Mouse (Mus musculus) olfactory bulb, adult 2 months (tissue): ENCODE measurements around the gene Pnpla7. TPM values are rescaled to one million over a fixed set of nuclear protein-coding genes. Genes with fewer than 3 reads are reported as not detected.

ENCODE experiments used
- H3K27ac ChIP-seq: fragments of 200-500 bp; 2 replicates; pipeline ENCODE4 v1.5.1; 2012; ENCODE audit warnings: low read depth, low read length; ENCODE audit not compliant: insufficient read depth
- H3K4me1 ChIP-seq: fragments of 200-500 bp; 2 replicates; pipeline ENCODE4 v1.6.1; 2012; ENCODE audit warnings: low read length; ENCODE audit not compliant: control insufficient read depth, insufficient read depth
- H3K4me3 ChIP-seq: fragments of 200-500 bp; 2 replicates; pipeline ENCODE4 v1.5.1; 2012; ENCODE audit warnings: mild to moderate bottlenecking, low read depth, low read length, moderate library complexity; ENCODE audit not compliant: insufficient read depth
- CTCF ChIP-seq: fragments of 200-500 bp; IDR thresholded peaks from 2 replicates; pipeline ENCODE4 v1.5.1; 2012; ENCODE audit warnings: low read depth, mild to moderate bottlenecking, low read length, moderate library complexity; ENCODE audit not compliant: insufficient read depth
- POLR2A ChIP-seq: fragments of 200-500 bp; IDR thresholded peaks from 2 replicates; pipeline ENCODE4 v1.6.1; 2012; ENCODE audit warnings: mild to moderate bottlenecking, low read depth, low read length, moderate library complexity; ENCODE audit not compliant: insufficient read depth
- WGBS: fragments of 180-500 bp; shearing (Covaris S2); methylation state at CpG from one replicate; pipeline ENCODE4 v1.1.7; 2018; 5-methylcytosine and 5-hydroxymethylcytosine counted together
- polyA plus RNA-seq: library from polyadenylated mRNA; stranded (reverse); fragments of >200 nt; gene quantifications from 2 replicates; pipeline ENCODE4 v1.2.4, GENCODE M21; 2012; ENCODE audit warnings: low replicate concordance; ENCODE audit not compliant: missing spikeins, insufficient read depth, insufficient read length

Pnpla7 gene
- polyA plus RNA-seq, 1 experiment = not detected

DNA sequence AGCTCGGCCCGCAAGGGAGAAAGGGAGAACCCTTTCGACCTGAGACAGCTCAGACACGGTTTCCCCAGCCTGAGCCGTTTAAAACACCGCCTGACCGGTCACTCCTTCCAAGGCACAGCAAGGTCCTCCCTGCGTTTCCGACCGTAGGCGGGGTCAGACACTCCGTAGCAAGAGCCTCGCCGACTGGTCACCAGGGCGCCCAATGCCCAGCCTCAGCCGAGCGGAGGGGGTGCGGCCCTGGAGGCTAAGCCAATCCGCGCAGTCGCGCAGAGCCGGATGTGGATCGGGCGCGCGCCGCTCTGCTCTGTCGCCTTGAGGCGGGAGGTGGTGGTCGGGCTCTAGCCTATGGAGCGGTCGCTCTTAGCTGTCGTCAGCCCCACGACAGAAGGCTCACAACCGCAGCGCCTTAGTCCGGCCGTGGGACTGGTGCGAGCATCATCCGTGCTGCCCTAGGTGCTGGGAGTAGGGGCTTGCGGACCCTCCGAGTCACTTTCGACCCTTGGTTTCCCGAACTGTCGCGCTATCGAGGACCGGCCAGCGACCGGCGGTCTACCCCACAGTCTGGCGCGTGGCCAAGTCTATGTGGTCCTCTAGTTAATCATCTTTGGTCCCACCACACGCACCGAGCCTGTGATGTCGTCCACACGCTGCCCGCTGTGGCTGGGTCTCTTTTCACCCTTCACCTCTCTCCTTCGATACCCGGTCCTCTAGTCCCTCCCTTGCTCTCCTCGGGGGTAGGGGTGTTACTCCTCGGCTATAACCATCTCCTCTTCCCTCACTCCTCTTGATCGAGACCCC is 728 bp upstream of the Pnpla7 start, which contains the start of gene Mrpl41:
Gene Mrpl41 (minus strand): TSS at position 193 of the 798 bp plus-strand sequence.
- WGBS = under 1% methylated on average over 64 of the region's 64 CpGs
- TF ChIP-seq CTCF (no peak), POLR2A (peak; percentile 93)
- peaks cover 3% of the 10 kb centered on the region; the same call in 1 of the 2 replicates for H3K4me1 ChIP-seq
- peak within 1 kb of the TSS; percentile 74 for H3K27ac ChIP-seq
- H3K4me3 ChIP-seq = peak within 1 kb of the TSS; percentile 82

DNA sequence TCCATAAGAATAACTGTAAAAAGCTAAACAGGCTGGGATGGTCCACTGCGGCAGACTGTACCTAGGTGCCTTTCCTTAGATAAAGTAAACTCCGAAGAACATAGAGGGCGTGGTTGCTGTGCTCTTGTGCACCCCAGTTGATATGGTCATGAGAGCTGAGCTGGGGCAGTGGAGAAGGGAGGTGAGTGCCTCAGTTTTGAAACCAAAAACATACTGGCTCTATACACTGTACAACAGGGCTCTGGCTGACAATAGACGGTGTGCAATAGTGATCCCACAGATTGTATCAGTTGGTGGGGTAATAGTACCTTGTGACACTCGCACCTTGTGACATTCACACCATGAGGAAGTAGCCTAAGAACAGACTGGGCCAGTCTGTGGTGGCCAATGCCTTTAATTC is 1.1 kb downstream of the Pnpla7 start:
- H3K27ac ChIP-seq = no peak overlapping the region
- TF ChIP-seq POLR2A (no peak), CTCF (no peak)
- H3K4me3 ChIP-seq = no peak overlapping the region
- WGBS = 95% methylated on average over 5 of the region's 5 CpGs
- peaks cover 3% of the 10 kb centered on the region; the same call in 1 of the 2 replicates for H3K4me1 ChIP-seq

DNA sequence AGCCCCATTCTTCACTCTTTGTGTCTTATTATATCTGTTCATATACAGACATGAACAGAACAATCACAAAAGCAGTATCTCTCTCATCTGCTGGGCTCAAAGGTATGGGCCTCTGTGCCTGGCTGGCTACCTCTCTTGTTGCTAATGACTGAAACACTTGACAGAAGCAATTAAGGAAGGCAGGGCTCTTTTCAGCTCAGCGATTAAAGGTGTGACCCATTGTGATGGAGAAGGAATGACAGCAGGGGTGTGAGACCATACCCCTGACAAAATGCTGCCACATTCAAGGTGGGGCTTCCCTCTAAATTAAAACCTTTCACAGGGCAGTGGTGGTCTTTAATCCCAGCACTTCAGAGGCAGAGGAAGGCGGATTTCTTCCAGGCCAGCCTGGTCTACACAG is 11.9 kb downstream of the Pnpla7 start:
- H3K4me1 ChIP-seq = no peaks in the 10 kb centered on the region
- no peak overlapping the region for H3K4me3 ChIP-seq
- no peak overlapping the region for H3K27ac ChIP-seq
- TF ChIP-seq CTCF (no peak), POLR2A (no peak)
- whole genome bisulfite sequencing = 76% methylated on average over 2 of the region's 2 CpGs

DNA sequence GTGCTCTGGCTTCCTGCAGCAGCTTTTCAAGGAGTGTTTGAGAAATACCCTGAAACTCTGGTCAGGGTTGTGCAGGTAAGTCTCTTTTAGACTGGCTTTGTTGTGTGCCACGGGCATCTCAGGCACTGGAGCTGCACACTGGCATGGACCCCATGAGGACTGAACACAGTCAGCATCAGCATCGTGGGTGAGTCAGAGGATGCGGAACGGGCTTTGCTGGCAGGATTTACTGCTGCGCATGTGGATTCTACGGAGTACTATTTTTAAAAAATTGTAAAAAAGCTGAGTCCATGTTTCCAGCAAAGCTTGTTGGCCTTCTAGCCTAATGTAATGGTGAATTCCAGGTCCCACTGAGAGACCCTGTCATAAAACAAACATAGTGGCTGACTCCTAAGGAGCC is 19.5 kb downstream of the Pnpla7 start:
- no peaks in the 10 kb centered on the region for H3K4me1 ChIP-seq
- H3K4me3 ChIP-seq = no peak overlapping the region
- TF ChIP-seq POLR2A (no peak), CTCF (no peak)
- WGBS = 68% methylated on average over 6 of the region's 6 CpGs
- no peak overlapping the region for H3K27ac ChIP-seq

DNA sequence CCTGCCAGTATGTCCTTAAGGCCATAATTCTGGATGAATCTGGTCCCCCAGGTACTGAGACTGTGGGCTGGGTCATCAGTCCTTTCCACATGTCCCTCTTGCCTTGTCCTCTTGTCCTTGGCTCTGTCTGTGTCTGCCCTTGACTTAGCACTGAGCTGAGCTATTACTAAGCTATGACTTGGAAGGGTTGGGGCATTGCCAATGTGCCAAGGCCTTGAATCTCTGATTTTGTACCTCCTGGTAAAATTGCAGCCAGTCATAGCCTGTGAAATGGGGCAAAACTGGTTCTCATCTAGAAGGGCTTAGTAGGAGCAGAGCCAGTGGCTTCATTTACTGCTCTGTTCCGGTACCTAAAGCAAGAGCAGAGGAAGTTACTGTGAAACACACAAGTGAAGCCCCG is 20.6 kb downstream of the Pnpla7 start:
- 96% methylated on average over 2 of the region's 2 CpGs for WGBS
- no peak for TF ChIP-seq POLR2A
- TF ChIP-seq CTCF = no peak
- Histone ChIP-seq H3K4me3 (no peak overlapping the region), H3K4me1 (no peaks in the 10 kb centered on the region), H3K27ac (no peak overlapping the region)

DNA sequence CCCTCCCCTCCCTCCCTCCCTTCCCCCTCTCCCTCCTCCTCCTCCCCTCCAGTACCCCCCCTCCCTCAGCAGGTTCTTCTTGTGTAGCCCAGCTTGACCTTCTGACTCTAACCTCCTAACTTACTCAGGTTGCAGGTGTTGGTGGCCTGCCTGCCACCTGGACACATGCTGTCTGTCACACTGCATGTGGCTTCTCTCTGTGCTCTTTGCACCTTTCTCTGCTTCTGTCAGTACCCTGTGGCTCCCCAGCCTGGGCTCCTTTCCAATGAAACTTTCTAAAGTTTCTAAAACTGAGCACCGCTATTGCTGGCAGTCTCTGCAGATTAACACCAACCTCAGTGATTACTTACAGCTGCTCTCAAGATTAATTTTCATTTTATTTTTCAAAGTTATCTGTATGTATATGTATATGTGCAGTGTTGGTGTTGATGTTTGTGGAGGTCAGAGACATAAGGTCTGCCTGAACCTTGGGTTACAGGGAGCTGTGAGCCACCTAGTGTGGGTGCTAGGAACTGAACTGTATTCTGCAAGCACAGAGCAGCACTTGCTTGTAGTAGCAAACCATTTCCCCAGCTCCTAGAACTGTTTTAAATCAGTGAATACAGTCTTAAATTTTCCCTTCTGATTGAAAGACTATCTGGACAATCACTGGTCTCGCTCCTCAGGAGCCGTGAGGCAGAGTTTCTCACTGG is 24.9 kb downstream of the Pnpla7 start:
- no peaks in the 10 kb centered on the region for H3K4me1 ChIP-seq
- no peak overlapping the region for H3K4me3 ChIP-seq
- TF ChIP-seq CTCF (no peak), POLR2A (no peak)
- WGBS = 37% methylated on average over 3 of the region's 3 CpGs
- no peak overlapping the region for H3K27ac ChIP-seq

DNA sequence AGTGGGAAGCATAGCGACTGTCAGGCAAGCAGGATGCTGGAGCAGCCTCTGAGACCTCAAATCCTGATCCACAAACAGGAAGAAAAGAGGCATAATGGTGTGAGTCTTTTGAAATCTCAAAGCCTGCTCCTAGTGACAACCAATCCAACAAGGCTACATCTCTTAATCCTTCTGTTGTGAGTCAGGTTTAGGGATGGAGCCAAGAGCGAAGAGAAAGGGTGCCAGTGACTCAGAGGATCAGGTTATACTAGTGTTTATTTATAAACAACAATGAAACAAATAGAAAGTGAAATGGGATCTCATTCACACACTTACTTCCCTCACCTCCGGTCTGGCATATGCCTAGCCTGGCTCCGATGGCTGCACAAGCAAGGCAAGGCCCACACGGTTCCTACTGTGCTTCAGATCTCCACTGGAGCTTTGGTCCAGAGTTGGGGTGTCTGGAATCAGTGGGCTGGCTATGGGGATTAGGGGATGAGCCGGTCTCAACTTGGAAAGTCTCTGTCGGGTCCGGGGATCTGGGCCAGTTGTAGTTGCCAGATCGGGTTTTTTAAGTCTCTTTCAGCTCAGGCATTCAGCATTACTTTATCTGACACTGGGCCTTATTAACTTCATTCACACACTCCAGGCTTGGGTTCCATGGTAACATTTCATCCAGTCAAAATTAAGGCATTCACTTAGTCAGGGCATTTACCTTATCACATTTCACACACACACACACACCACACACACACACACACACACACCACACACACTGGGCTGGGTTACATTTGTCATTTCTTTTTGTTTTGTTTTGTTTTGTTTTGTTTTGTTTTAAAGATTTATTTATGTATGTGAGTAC is 28.3 kb downstream of the Pnpla7 start:
- Histone ChIP-seq H3K27ac (no peak overlapping the region), H3K4me3 (no peak overlapping the region), H3K4me1 (no peaks in the 10 kb centered on the region)
- WGBS = 42% methylated on average over 9 of the region's 9 CpGs
- no peak for TF ChIP-seq POLR2A
- TF ChIP-seq CTCF = no peak

DNA sequence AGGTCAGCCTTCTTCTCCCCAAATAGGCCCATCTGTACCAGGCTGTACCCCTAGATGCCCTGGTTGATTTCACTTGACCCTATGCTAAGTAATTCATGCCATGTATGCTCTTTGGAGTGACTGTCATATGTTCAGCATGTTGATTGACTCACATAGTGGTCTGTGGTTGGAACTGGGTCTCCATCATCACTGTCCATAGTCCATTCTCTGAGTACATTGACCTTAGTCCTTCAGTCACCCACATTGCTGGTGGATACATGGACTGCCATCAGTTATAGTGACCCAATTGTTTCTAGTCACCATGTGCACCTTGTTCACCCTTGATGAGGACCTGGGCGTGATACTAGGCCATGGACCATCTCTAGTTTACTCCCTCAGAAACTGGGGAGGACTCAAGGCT is 30.9 kb downstream of the Pnpla7 start:
- WGBS = 98% methylated on average over 1 of the region's 1 CpGs
- TF ChIP-seq CTCF = no peak
- no peak for TF ChIP-seq POLR2A

DNA sequence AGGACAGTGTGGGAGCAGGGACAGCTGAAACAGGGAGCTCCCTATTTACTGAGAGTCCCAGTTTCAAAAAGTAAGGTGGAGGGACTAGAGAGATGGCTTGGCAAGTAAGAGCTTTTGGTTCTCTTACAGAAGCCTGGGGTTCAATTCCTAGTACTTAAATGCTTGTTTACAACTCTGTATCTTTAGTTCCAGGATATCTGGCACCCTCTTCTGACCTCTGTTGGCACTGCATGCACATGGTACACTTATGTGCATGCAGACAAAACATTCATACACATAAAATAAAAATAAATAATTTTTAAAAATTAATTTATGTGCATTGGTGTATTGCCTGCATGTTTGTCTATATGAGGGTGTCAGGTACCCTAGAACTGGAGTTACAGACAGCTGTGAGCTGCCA is 32.4 kb downstream of the Pnpla7 start:
- H3K27ac ChIP-seq = no peak overlapping the region
- no peak overlapping the region for H3K4me3 ChIP-seq
- no peaks in the 10 kb centered on the region for H3K4me1 ChIP-seq
- TF ChIP-seq CTCF (no peak), POLR2A (no peak)

More for the DNA sequence above, 30.9 kb downstream of the Pnpla7 start:
- H3K4me1 ChIP-seq = no peaks in the 10 kb centered on the region
- no peak overlapping the region for H3K4me3 ChIP-seq
- H3K27ac ChIP-seq = no peak overlapping the region
